Mouse (Mus musculus): ENCODE measurements around the gene Npb. TPM values are rescaled to one million over a fixed set of nuclear protein-coding genes. Genes with fewer than 3 reads are reported as not detected.

Npb gene
- polyA plus RNA-seq, 1 experiment, result 2.8 TPM

GRCm38 (mm10) chr11:120634810-120635209, 26.5 kb downstream of the Npb start:
- Histone ChIP-seq H3K4me3 (ENCODE audit: control insufficient read depth, insufficient read depth, low read length) (no peak overlapping the region), H3K36me3 (ENCODE audit: control insufficient read depth, insufficient read depth, low read length) (no peaks in the 10 kb centered on the region), H3K27me3 (ENCODE audit: control insufficient read depth, insufficient read depth, low read length) (no peaks in the 10 kb centered on the region), H3K27ac (ENCODE audit: control insufficient read depth, insufficient read depth, low read length) (no peak overlapping the region), H3K4me1 (replicated peaks; ENCODE audit: control insufficient read depth, insufficient read depth, low read length) (peaks cover 35% of the 10 kb centered on the region)
- TF ChIP-seq CTCF (IDR thresholded peaks at IDR 0.05; ENCODE audit: borderline replicate concordance, control insufficient read depth, extremely low read depth, insufficient read depth, low read length, poor library complexity) (no peak), POLR2A (IDR thresholded peaks at IDR 0.05; ENCODE audit: control insufficient read depth, extremely low read depth, insufficient read depth, low read length, poor library complexity) (no peak)
- no peak for DNase-seq
- WGBS, result 90% methylated on average over 5 of the region's 5 CpGs

- peaks cover 19% of the 10 kb centered on the region for H3K4me1 ChIP-seq (replicated peaks; ENCODE audit: control insufficient read depth, insufficient read depth, low read length)
- WGBS, result 91% methylated on average over 9 of the region's 9 CpGs
- TF ChIP-seq POLR2A (IDR thresholded peaks at IDR 0.05; ENCODE audit: control insufficient read depth, extremely low read depth, insufficient read depth, low read length, poor library complexity), result no peak
- no peak for TF ChIP-seq CTCF (IDR thresholded peaks at IDR 0.05; ENCODE audit: borderline replicate concordance, control insufficient read depth, extremely low read depth, insufficient read depth, low read length, poor library complexity)
- DNase-seq, result no peak
- H3K27ac ChIP-seq (ENCODE audit: control insufficient read depth, insufficient read depth, low read length), result no peak overlapping the region
- H3K27me3 ChIP-seq (ENCODE audit: control insufficient read depth, insufficient read depth, low read length), result no peaks in the 10 kb centered on the region; the same call in 1 of the 2 replicates
- no peaks in the 10 kb centered on the region for H3K36me3 ChIP-seq (ENCODE audit: control insufficient read depth, insufficient read depth, low read length)
- no peak overlapping the region for H3K4me3 ChIP-seq (ENCODE audit: control insufficient read depth, insufficient read depth, low read length)
These were observed 33.0 kb downstream of the Npb start for GRCm38 (mm10) chr11:120641255-120641654.

- H3K36me3 ChIP-seq (ENCODE audit: control insufficient read depth, insufficient read depth, low read length), result no peaks in the 10 kb centered on the region
- no peak for TF ChIP-seq CTCF (IDR thresholded peaks at IDR 0.05; ENCODE audit: borderline replicate concordance, control insufficient read depth, extremely low read depth, insufficient read depth, low read length, poor library complexity)
- peaks cover 19% of the 10 kb centered on the region for H3K4me1 ChIP-seq (replicated peaks; ENCODE audit: control insufficient read depth, insufficient read depth, low read length)
- no peaks in the 10 kb centered on the region; the same call in 1 of the 2 replicates for H3K27me3 ChIP-seq (ENCODE audit: control insufficient read depth, insufficient read depth, low read length)
- H3K27ac ChIP-seq (ENCODE audit: control insufficient read depth, insufficient read depth, low read length), result no peak overlapping the region
- 43% methylated on average over 8 of the region's 8 CpGs for WGBS
- H3K4me3 ChIP-seq (ENCODE audit: control insufficient read depth, insufficient read depth, low read length), result no peak overlapping the region
- DNase-seq, result no peak
These were observed 33.6 kb downstream of the Npb start for GRCm38 (mm10) chr11:120641869-120642268.

- no peaks in the 10 kb centered on the region for H3K36me3 ChIP-seq (ENCODE audit: control insufficient read depth, insufficient read depth, low read length)
- WGBS, result 2% methylated on average over 18 of the region's 18 CpGs
- peak; percentile 34 for DNase-seq
- H3K4me3 ChIP-seq (ENCODE audit: control insufficient read depth, insufficient read depth, low read length), result peak overlapping the region; percentile 32
- no peak overlapping the region for H3K27ac ChIP-seq (ENCODE audit: control insufficient read depth, insufficient read depth, low read length)
- H3K27me3 ChIP-seq (ENCODE audit: control insufficient read depth, insufficient read depth, low read length), result no peaks in the 10 kb centered on the region; the same call in 1 of the 2 replicates
- peaks cover 27% of the 10 kb centered on the region for H3K4me1 ChIP-seq (replicated peaks; ENCODE audit: control insufficient read depth, insufficient read depth, low read length)
- TF ChIP-seq POLR2A (IDR thresholded peaks at IDR 0.05; ENCODE audit: control insufficient read depth, extremely low read depth, insufficient read depth, low read length, poor library complexity) (no peak), CTCF (IDR thresholded peaks at IDR 0.05; ENCODE audit: borderline replicate concordance, control insufficient read depth, extremely low read depth, insufficient read depth, low read length, poor library complexity) (no peak)
These were observed 34.8 kb downstream of the Npb start for GRCm38 (mm10) chr11:120642939-120643600.

- WGBS, result under 1% methylated on average over 15 of the region's 15 CpGs
- H3K27me3 ChIP-seq (ENCODE audit: control insufficient read depth, insufficient read depth, low read length), result no peaks in the 10 kb centered on the region; the same call in 1 of the 2 replicates
- peaks cover 30% of the 10 kb centered on the region for H3K4me1 ChIP-seq (replicated peaks; ENCODE audit: control insufficient read depth, insufficient read depth, low read length)
- H3K27ac ChIP-seq (ENCODE audit: control insufficient read depth, insufficient read depth, low read length), result no peak within 1 kb of the TSS
- no peak for TF ChIP-seq POLR2A (IDR thresholded peaks at IDR 0.05; ENCODE audit: control insufficient read depth, extremely low read depth, insufficient read depth, low read length, poor library complexity)
- 0 out of 2 replicates have a peak, but pooled peaks have one; percentile 36 for TF ChIP-seq CTCF (IDR thresholded peaks at IDR 0.05; ENCODE audit: borderline replicate concordance, control insufficient read depth, extremely low read depth, insufficient read depth, low read length, poor library complexity)
- peak within 1 kb of the TSS; percentile 32 for H3K4me3 ChIP-seq (ENCODE audit: control insufficient read depth, insufficient read depth, low read length)
- peak; percentile 97 for DNase-seq
- no peaks in the 10 kb centered on the region for H3K36me3 ChIP-seq (ENCODE audit: control insufficient read depth, insufficient read depth, low read length)
These were observed 35.3 kb downstream of the Npb start, which contains the start of gene Pycr1 for GRCm38 (mm10) chr11:120643601-120643987. TSS of gene Pycr1 (minus strand) at chr11:120643769.

DNA sequence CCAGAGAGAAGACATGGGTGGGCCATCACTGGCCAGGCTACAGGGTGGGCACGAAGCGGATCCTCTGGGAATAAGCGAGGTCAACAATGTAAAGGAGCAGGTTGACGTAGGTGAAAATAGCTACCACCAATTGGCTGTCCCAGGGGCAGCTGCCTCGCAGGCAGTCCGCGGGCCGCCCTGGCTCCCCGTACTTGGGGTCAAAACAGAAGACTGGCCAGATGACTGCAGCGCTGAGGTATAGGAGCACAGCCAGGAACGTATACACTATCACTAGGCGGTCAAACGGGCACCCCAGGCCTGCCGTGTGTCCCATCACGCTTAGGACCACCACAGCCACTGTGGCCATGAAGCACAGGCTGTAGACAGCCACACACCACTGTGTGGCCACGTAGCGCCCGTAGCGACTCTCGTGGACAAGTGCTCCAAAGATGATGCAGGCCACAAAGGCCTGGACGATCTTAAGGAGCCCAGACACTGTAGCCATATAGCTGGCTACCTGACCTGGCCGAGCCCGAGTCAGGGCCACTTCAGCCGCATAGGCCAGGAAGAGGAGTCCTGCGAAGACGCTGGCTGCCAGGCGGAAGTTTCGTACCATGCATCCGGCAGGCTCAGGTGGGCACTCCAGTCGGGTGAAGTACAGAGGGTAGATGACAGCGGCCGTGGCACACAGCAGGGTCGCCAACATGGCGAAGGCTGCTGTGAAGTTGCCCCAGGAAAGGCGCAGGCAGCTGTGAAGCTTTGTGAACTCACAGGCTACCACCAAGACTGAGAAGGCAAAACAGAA, 39.0 kb downstream of the Npb start:
- 93% methylated on average over 35 of the region's 35 CpGs for WGBS

More for the DNA sequence above, 39.0 kb downstream of the Npb start:
- H3K4me3 ChIP-seq (ENCODE audit: control insufficient read depth, insufficient read depth, low read length), result peak overlapping the region; percentile 46
- 0 out of 2 replicates have a peak overlapping the region, but pooled peaks have one; percentile 26 for H3K27ac ChIP-seq (ENCODE audit: control insufficient read depth, insufficient read depth, low read length)
- TF ChIP-seq CTCF (IDR thresholded peaks at IDR 0.05; ENCODE audit: borderline replicate concordance, control insufficient read depth, extremely low read depth, insufficient read depth, low read length, poor library complexity) (no peak), POLR2A (IDR thresholded peaks at IDR 0.05; ENCODE audit: control insufficient read depth, extremely low read depth, insufficient read depth, low read length, poor library complexity) (no peak)
- no peak for DNase-seq
- H3K27me3 ChIP-seq (ENCODE audit: control insufficient read depth, insufficient read depth, low read length), result no peaks in the 10 kb centered on the region; the same call in 1 of the 2 replicates
- H3K36me3 ChIP-seq (ENCODE audit: control insufficient read depth, insufficient read depth, low read length), result no peaks in the 10 kb centered on the region
- H3K4me1 ChIP-seq (replicated peaks; ENCODE audit: control insufficient read depth, insufficient read depth, low read length), result peaks cover 22% of the 10 kb centered on the region
